8 mouse cellular contexts compared by ENCODE assay signal in genomic region chr19:27904655-27905054, GRCm38 (mm10).
DNase-seq lines count a peak whose midpoint lies in the region; ATAC-seq and TF ChIP-seq lines count a peak whose summit lies in the region.

No protein-coding gene starts in this region.

- H3K4me2 ChIP-seq in stomach, embryonic 15.5 days, result no peak overlapping the region

- H3K36me3 ChIP-seq in stomach, embryonic 15.5 days, result no peaks in the 10 kb centered on the region

- no peak overlapping the region for H3K4me3 ChIP-seq in stomach, embryonic 15.5 days (replicated peaks)

- H3K27ac ChIP-seq in stomach, embryonic 15.5 days, result no peak overlapping the region

- H3K9ac ChIP-seq in stomach, embryonic 15.5 days, result no peak overlapping the region

- 59% methylated on average over 2 of the region's 2 CpGs for WGBS in stomach, embryonic 15.5 days

- no peaks in the 10 kb centered on the region for H3K9me3 ChIP-seq in stomach, embryonic 15.5 days

- peak; percentile 90 for ATAC-seq in cerebellum, adult (ENCODE audit: insufficient number of reproducible peaks, low FRiP score, low TSS enrichment)
- ATAC-seq in Patski, result peak; percentile 44
- peak; percentile 40 for ATAC-seq in erythroblast, adult 5-6 weeks (replicated peaks; ENCODE audit: low FRiP score, poor library complexity, severe bottlenecking)
- peak; percentile 72; the same call in 1 of the 2 replicates for ATAC-seq in stomach, embryonic 15.5 days (ENCODE audit: insufficient read depth, low FRiP score, low read depth)
- no peak for ATAC-seq in megakaryocyte-erythroid progenitor cell, adult 5-6 weeks (replicated peaks; ENCODE audit: low FRiP score, low TSS enrichment, poor library complexity, severe bottlenecking)

- in situ Hi-C loops in Patski (cut with MboI; ENCODE audit: low pct_unique_long_range_greater_than_20kb), result no loop called here

- CTCF ChIA-PET in Patski (lab: Charles Lee), result interaction anchor here (0.8 to 0.9 kb wide), 2 partner anchors 11 to 84 kb away, joined by 3 read pairs; no protein-coding TSS in a partner anchor

- no peak for TF ChIP-seq CTCF in Patski (IDR thresholded peaks at IDR 0.05)

- H3K4me1 ChIP-seq in stomach, embryonic 15.5 days, result 0 out of 2 replicates have a peak, but pooled peaks cover 3% of the 10 kb centered on the region

- H3K27me3 ChIP-seq in Patski, result no peaks in the 10 kb centered on the region
- H3K27me3 ChIP-seq in stomach, embryonic 15.5 days (replicated peaks), result no peaks in the 10 kb centered on the region

- no peak for DNase-seq in cerebellum, postnatal 4 days (ENCODE audit: low spot score in 2 of 2)
- peak; percentile 17 for DNase-seq in Patski (ENCODE audit: low read depth, low spot score)
- peak; percentile 20 for DNase-seq in layer of hippocampus, adult 9-10 months (ENCODE audit: low spot score)
- no peak for DNase-seq in spleen, postnatal 36 days (ENCODE audit: low spot score in 2 of 2)

- POLR2A ChIA-PET in Patski (lab: Charles Lee), result no interaction called here

Comparison
In these comparisons a context has a peak if more than half of its experiments do, and no peak if none do; other contexts are left out.
1. DNase-seq: peak in Patski (single experiment) and layer of hippocampus, adult 9-10 months (single experiment); none in cerebellum, postnatal 4 days (0 of 2) and spleen, postnatal 36 days (0 of 2).